Mouse (Mus musculus) layer of hippocampus, adult 2 months (tissue): Measurements from ENCODE around the gene Tbc1d7. TPM values are rescaled to one million over a fixed set of nuclear protein-coding genes. Genes with fewer than 3 reads are reported as not detected.
A peak's percentile ranks its signal among the peaks of the same experiment; 100 is the strongest.

Source experiments
- DNase-seq, 2 experiments: peaks; one replicate each; pipeline ENCODE4 v3.0.0; 2022; ENCODE audit warnings: low spot score in 2 of 2
- H3K27ac ChIP-seq: fragments of 200-600 bp; 2 replicates; pipeline ENCODE4 v1.8.1; 2022
- H3K4me3 ChIP-seq: fragments of 200-600 bp; 2 replicates; pipeline ENCODE4 v1.8.1; 2022; ENCODE audit warnings: mild to moderate bottlenecking
- CTCF ChIP-seq: fragments of 200-600 bp; conservative IDR thresholded peaks from 2 replicates; pipeline ENCODE4 v1.8.1; 2022; ENCODE audit warnings: antibody characterized with exemption, mild to moderate bottlenecking, moderate library complexity
- total RNA-seq, 2 experiments: library from RNA; stranded (reverse); gene quantifications; 2 replicates each; pipeline ENCODE4 v1.2.3; 2021

The Tbc1d7 gene
- total RNA-seq, 2 experiments from 2014 or later, result 26.0 to 27.2 TPM

GRCm38 (mm10) chr13:43122306-43123070, 48.8 kb downstream of the Tbc1d7 start:
- no peak for DNase-seq
- H3K4me3 ChIP-seq, result no peak overlapping the region; the same call in 1 of the 2 replicates
- TF ChIP-seq CTCF, result no peak
- no peak overlapping the region for H3K27ac ChIP-seq

GRCm38 (mm10) chr13:43113141-43113540, 58.2 kb downstream of the Tbc1d7 start:
- no peak overlapping the region for H3K4me3 ChIP-seq
- 0 out of 2 replicates have a peak overlapping the region, but pooled peaks have one; percentile 43 for H3K27ac ChIP-seq
- TF ChIP-seq CTCF, result no peak
- DNase-seq, result no peak

GRCm38 (mm10) chr13:43112707-43113106, 58.6 kb downstream of the Tbc1d7 start:
- Histone ChIP-seq H3K4me3 (no peak overlapping the region), H3K27ac (peak overlapping the region; percentile 43; the same call in 1 of the 2 replicates)
- no peak for TF ChIP-seq CTCF
- DNase-seq, result no peak

GRCm38 (mm10) chr13:43112280-43112679, 59.0 kb downstream of the Tbc1d7 start:
- peak; percentile 70 to 79 for DNase-seq
- peak overlapping the region; percentile 43 for H3K27ac ChIP-seq

GRCm38 (mm10) chr13:43104496-43104895, 66.8 kb downstream of the Tbc1d7 start:
- DNase-seq, result no peak
- H3K4me3 ChIP-seq, result no peak overlapping the region
- TF ChIP-seq CTCF, result peak; percentile 59
- H3K27ac ChIP-seq, result no peak overlapping the region

More at GRCm38 (mm10) chr13:43112280-43112679, 59.0 kb downstream of the Tbc1d7 start:
- H3K4me3 ChIP-seq, result no peak overlapping the region
- no peak for TF ChIP-seq CTCF

- no peak overlapping the region for H3K27ac ChIP-seq
- H3K4me3 ChIP-seq, result no peak overlapping the region
- TF ChIP-seq CTCF, result no peak
- DNase-seq, result no peak
These were observed 68.4 kb downstream of the Tbc1d7 start for GRCm38 (mm10) chr13:43102943-43103342.

Other genes starting within 250 kb of the Tbc1d7 start
- 10 to 100 TPM; 94.6 to 99.3 TPM for gene Gfod1, start 132.7 kb upstream of the Tbc1d7 start, total RNA-seq
- gene Sirt5, start 194.0 kb upstream of the Tbc1d7 start, total RNA-seq, result 10 to 100 TPM; 16.3 to 21.7 TPM
- gene Nol7, start 226.9 kb upstream of the Tbc1d7 start, total RNA-seq, result 10 to 100 TPM; 88.4 to 89.6 TPM